Mouse (Mus musculus): Measurements from ENCODE around the gene Mxra8. TPM values are rescaled to one million over a fixed set of nuclear protein-coding genes. Genes with fewer than 3 reads are reported as not detected.

Mxra8 gene
- polyA plus RNA-seq, 1 experiment from 2014 or later, result 330 TPM

DNA sequence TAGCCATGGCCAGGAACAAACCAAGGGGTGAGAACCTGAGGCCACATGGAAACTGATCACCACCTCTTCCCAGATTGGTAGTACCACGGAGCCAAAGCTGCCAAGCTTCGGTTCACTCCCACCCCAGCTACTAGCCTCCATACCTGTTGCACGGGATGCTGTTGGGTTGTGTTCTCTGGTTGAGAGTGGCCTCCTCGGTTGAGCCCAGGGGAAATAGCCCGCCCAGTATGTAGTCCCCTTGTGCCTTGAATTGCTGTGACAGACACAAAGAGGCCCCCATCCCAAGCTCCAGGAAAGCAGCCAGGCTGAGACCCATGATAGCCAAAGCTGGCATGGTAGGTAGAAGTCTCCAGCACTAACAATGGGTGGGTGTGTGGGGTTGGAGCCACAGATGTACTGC lies 23.5 kb downstream of the Mxra8 start, which contains the start of gene Tas1r3:
TSS of gene Tas1r3 (minus strand) at position 362 of the 400 bp plus-strand sequence.
- ATAC-seq (no peak), DNase-seq (ENCODE audit: low spot score) (no peak)
- WGBS, result 72% methylated on average over 5 of the region's 5 CpGs
- no peaks in the 10 kb centered on the region for H3K9me3 ChIP-seq (ENCODE audit: low read length)
- no peak within 1 kb of the TSS for H3K4me3 ChIP-seq (ENCODE audit: low read depth, low read length)
- H3K27me3 ChIP-seq (replicated peaks; ENCODE audit: insufficient read depth, low read length), result no peaks in the 10 kb centered on the region
- H3K9ac ChIP-seq (replicated peaks; ENCODE audit: low read depth), result no peak within 1 kb of the TSS
- peaks cover 18% of the 10 kb centered on the region; the same call in 1 of the 2 replicates for H3K36me3 ChIP-seq (ENCODE audit: insufficient read depth, low read length)
- H3K4me1 ChIP-seq (ENCODE audit: insufficient read depth, low read depth, low read length), result no peaks in the 10 kb centered on the region; the same call in 1 of the 2 replicates
- TF ChIP-seq CTCF (IDR thresholded peaks at IDR 0.05), result no peak
- TF ChIP-seq EP300 (IDR thresholded peaks at IDR 0.05), result no peak
- H3K27ac ChIP-seq (ENCODE audit: low read length), result no peak within 1 kb of the TSS
- no peak within 1 kb of the TSS for H3K4me2 ChIP-seq (replicated peaks; ENCODE audit: low read depth, low read length)

DNA sequence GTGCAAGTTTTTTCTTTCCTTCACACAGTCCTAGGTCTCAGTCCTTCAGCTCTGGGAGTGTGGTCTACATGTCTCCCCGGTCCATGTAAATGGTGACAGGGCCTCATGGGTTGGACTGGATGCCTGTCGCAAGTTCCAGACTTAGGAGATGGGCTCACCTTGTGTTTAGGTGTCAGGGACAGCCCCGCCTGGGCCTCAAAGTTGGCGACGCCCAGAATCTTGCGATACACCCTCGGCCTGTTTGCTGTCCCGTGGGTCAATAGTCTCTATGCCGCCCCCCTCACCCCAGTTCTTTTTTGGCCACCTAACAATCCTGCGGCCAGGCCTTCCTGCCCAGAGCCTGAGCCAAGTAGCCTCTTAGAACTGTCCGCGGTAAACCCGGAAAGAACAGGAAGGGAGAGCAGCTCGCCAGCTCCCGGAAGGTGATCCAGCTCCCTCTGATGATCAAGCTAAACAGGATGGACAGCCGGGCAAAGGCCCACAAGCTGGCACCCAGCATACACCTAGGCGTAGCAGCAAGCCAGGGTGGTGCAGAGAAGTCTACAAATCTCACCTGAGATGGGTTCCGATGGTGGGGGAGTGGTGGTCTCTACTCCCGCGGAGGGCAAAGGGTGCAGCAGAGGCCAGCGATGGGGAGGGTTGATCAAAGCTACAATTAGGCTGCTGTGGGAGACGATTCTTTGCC lies 29.3 kb downstream of the Mxra8 start:
- H3K36me3 ChIP-seq (ENCODE audit: insufficient read depth, low read length), result peaks cover 18% of the 10 kb centered on the region; the same call in 1 of the 2 replicates
- peak overlapping the region; percentile 71 for H3K4me3 ChIP-seq (ENCODE audit: low read depth, low read length)
- H3K9ac ChIP-seq (replicated peaks; ENCODE audit: low read depth), result peak overlapping the region; percentile 52
- H3K27ac ChIP-seq (ENCODE audit: low read length), result no peak overlapping the region
- peaks cover 10% of the 10 kb centered on the region; the same call in 1 of the 2 replicates for H3K4me1 ChIP-seq (ENCODE audit: insufficient read depth, low read depth, low read length)
- WGBS, result 8% methylated on average over 22 of the region's 22 CpGs
- H3K9me3 ChIP-seq (ENCODE audit: low read length), result no peaks in the 10 kb centered on the region
- TF ChIP-seq CTCF (IDR thresholded peaks at IDR 0.05) (no peak), EP300 (IDR thresholded peaks at IDR 0.05) (no peak)
- H3K4me2 ChIP-seq (replicated peaks; ENCODE audit: low read depth, low read length), result peak overlapping the region; percentile 98
- DNase-seq (ENCODE audit: low spot score) (peak; percentile 25), ATAC-seq (peak; percentile 42)
- H3K27me3 ChIP-seq (replicated peaks; ENCODE audit: insufficient read depth, low read length), result no peaks in the 10 kb centered on the region

DNA sequence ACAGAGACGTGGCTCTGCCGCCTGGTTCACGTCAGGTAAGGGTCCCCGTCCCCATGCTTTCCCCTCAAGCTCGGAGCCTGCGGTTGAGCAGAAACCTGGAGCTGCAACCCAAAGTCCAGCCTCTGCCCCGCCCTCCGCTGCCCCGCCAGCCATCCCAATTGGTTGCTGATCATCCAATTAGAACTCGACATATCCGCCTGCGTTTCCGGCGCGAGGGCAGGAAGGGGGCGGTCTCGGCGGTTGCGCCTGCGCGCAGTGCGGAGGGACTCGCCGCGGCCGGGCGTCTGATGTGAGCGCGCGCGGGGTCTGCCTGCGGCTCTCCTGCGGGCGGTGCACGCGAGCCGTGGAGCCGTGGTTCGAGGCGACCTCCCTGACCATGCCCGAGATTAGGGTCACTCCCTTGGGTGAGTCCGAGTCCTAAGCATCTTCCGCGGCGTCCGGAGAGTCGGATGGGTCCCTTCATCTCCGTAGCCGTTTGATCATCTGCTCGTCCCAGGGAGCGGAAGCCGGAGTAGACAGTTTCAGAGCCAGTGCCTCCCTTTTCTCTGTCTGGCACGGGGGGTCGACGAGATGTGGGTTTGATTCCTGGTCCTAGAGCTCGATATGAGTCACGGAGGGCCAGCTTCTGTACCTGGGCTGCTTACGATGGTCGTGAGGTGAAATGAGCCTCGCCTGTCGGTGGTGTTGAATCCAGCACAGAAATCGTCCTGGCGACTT lies 30.0 kb downstream of the Mxra8 start, which contains the start of the genes Cptp and Ints11:
TSS of gene Cptp (minus strand) at position 124 of the 717 bp plus-strand sequence.
TSS of gene Ints11 (plus strand) at position 230 of the 717 bp plus-strand sequence.
- DNase-seq (ENCODE audit: low spot score) (peak; percentile 97), ATAC-seq (peak; percentile 98)
- H3K9me3 ChIP-seq (ENCODE audit: low read length), result no peaks in the 10 kb centered on the region
- peak within 1 kb of the TSS; percentile 98 for H3K4me2 ChIP-seq (replicated peaks; ENCODE audit: low read depth, low read length)
- H3K4me1 ChIP-seq (ENCODE audit: insufficient read depth, low read depth, low read length), result peaks cover 10% of the 10 kb centered on the region; the same call in 1 of the 2 replicates
- TF ChIP-seq EP300 (IDR thresholded peaks at IDR 0.05) (no peak), CTCF (IDR thresholded peaks at IDR 0.05) (peak; percentile 65)
- WGBS, result under 1% methylated on average over 57 of the region's 63 CpGs
- H3K36me3 ChIP-seq (ENCODE audit: insufficient read depth, low read length), result peaks cover 18% of the 10 kb centered on the region; the same call in 1 of the 2 replicates
- no peaks in the 10 kb centered on the region for H3K27me3 ChIP-seq (replicated peaks; ENCODE audit: insufficient read depth, low read length)
- peak within 1 kb of the TSS; percentile 55 for H3K9ac ChIP-seq (replicated peaks; ENCODE audit: low read depth)
- peak within 1 kb of the TSS; percentile 71 for H3K4me3 ChIP-seq (ENCODE audit: low read depth, low read length)
- peak within 1 kb of the TSS; percentile 27 for H3K27ac ChIP-seq (ENCODE audit: low read length)

DNA sequence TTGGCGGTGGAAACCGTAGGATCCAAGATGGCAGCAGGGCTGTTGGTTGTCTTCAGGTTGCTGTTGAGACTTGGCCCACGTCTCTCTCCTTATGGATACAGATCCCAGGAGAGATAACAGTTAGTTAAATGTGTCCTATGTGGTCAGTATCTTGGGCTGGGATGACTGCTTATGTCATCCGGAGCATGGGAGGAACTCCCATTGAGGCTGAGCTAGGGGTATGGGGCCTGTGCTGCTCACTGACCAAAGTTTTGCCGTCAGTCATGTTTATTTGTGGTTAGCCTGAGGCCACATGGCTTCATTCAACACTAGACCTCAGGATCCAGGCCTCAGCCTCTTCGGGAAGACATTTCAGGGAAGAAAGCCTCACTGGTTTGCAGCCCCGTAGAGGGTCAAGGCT lies 31.9 kb downstream of the Mxra8 start:
- DNase-seq (ENCODE audit: low spot score) (no peak), ATAC-seq (no peak)
- Histone ChIP-seq H3K9ac (replicated peaks; ENCODE audit: low read depth) (no peak overlapping the region), H3K4me1 (ENCODE audit: insufficient read depth, low read depth, low read length) (peaks cover 10% of the 10 kb centered on the region; the same call in 1 of the 2 replicates), H3K9me3 (ENCODE audit: low read length) (no peaks in the 10 kb centered on the region), H3K4me3 (ENCODE audit: low read depth, low read length) (no peak overlapping the region), H3K36me3 (ENCODE audit: insufficient read depth, low read length) (peaks cover 14% of the 10 kb centered on the region), H3K27ac (ENCODE audit: low read length) (no peak overlapping the region), H3K4me2 (replicated peaks; ENCODE audit: low read depth, low read length) (no peak overlapping the region), H3K27me3 (replicated peaks; ENCODE audit: insufficient read depth, low read length) (no peaks in the 10 kb centered on the region)
- TF ChIP-seq EP300 (IDR thresholded peaks at IDR 0.05) (no peak), CTCF (IDR thresholded peaks at IDR 0.05) (no peak)
- 81% methylated on average over 7 of the region's 7 CpGs for WGBS

DNA sequence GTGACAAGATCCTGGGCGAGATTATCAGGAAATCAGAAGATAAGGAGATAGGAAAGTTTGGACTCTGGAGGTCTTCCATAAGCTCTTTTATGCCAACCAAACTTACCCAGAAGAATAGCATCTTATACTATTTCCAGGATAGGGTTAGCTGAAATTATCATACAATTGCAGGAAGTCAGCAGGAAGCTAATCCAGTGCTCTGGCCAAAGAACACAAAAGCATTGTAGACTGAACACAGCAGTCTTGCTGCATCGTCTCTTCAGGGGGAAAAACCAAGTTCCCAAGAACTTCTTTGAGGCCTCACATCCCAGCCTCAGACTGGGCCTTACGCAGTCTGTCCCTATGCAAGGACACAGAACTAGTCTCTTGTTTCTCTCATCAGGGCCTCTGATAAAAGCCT lies 44.1 kb downstream of the Mxra8 start:
- Histone ChIP-seq H3K4me1 (ENCODE audit: insufficient read depth, low read depth, low read length) (no peaks in the 10 kb centered on the region), H3K27me3 (replicated peaks; ENCODE audit: insufficient read depth, low read length) (no peaks in the 10 kb centered on the region), H3K27ac (ENCODE audit: low read length) (peak overlapping the region; percentile 54), H3K9ac (replicated peaks; ENCODE audit: low read depth) (no peak overlapping the region), H3K9me3 (ENCODE audit: low read length) (no peaks in the 10 kb centered on the region), H3K4me2 (replicated peaks; ENCODE audit: low read depth, low read length) (no peak overlapping the region), H3K4me3 (ENCODE audit: low read depth, low read length) (no peak overlapping the region), H3K36me3 (ENCODE audit: insufficient read depth, low read length) (peaks cover 25% of the 10 kb centered on the region)
- 66% methylated on average over 3 of the region's 3 CpGs for WGBS
- ATAC-seq, result peak; percentile 28
- no peak for TF ChIP-seq CTCF (IDR thresholded peaks at IDR 0.05)
- TF ChIP-seq EP300 (IDR thresholded peaks at IDR 0.05), result peak; percentile 41; the same call in 1 of the 2 replicates
- DNase-seq (ENCODE audit: low spot score), result peak; percentile 33

DNA sequence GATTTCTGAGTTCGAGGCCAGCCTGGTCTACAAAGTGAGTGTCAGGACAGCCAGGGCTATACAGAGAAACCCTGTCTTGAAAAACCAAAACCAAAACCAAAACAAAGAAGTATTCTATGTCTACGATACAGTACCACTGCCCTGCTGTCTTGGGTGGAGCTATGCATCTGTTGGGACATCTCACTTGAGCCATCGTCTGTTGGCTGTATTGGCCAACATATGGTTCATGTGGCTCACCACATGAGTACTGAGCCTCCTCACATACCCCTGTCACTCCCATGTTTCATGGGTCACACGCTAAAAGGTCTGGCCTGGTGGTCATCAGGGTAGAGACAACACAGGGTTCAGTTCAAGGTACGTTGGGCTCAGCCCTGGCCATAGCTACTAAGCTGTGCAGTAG lies 46.9 kb downstream of the Mxra8 start:
- no peak for ATAC-seq
- H3K9ac ChIP-seq (replicated peaks; ENCODE audit: low read depth), result no peak overlapping the region
- H3K27me3 ChIP-seq (replicated peaks; ENCODE audit: insufficient read depth, low read length), result no peaks in the 10 kb centered on the region
- H3K4me1 ChIP-seq (ENCODE audit: insufficient read depth, low read depth, low read length), result no peaks in the 10 kb centered on the region; the same call in 1 of the 2 replicates
- H3K36me3 ChIP-seq (ENCODE audit: insufficient read depth, low read length), result peaks cover 31% of the 10 kb centered on the region
- no peak overlapping the region for H3K4me3 ChIP-seq (ENCODE audit: low read depth, low read length)
- H3K27ac ChIP-seq (ENCODE audit: low read length), result no peak overlapping the region
- 90% methylated on average over 5 of the region's 5 CpGs for WGBS
- no peaks in the 10 kb centered on the region for H3K9me3 ChIP-seq (ENCODE audit: low read length)
- H3K4me2 ChIP-seq (replicated peaks; ENCODE audit: low read depth, low read length), result no peak overlapping the region
- no peak for TF ChIP-seq CTCF (IDR thresholded peaks at IDR 0.05)
- TF ChIP-seq EP300 (IDR thresholded peaks at IDR 0.05), result no peak
- no peak for DNase-seq (ENCODE audit: low spot score)

All from lung, postnatal 0 days (tissue).